Mouse (Mus musculus): ENCODE measurements around the gene Pfn2. TPM values are rescaled to one million over a fixed set of nuclear protein-coding genes. Genes with fewer than 3 reads are reported as not detected.
"Not testable (repeated sequence)": the region's sequence is repeated elsewhere in the genome, so short reads cannot be mapped to it uniquely, and the experiment has no call there.

Pfn2 gene
- total and polyA plus RNA-seq, 3 experiments = not detected

DNA sequence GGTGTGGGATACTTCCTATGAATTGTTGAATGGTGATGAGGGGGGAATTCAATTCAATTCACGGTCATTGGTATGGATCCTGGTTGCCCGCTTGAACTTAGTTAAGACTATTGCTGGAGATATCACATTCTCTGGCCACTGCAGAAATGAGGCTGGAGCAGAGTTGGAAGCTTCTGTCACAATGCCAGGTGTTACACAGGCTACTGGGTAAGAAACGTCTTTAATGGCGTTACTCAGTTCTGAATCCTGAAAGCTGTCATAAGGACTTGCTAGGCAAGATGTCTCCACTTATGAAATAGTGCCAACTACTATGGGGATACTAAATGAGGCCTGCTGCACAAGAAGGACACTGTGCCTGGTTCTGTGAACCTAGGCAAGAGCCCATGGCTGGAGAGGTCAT is 11.0 kb downstream of the Pfn2 start:
- no peaks in the 10 kb centered on the region for H3K9me3 ChIP-seq (replicated peaks)
- peaks cover 3% of the 10 kb centered on the region for H3K36me3 ChIP-seq (replicated peaks)
- DNase-seq (ENCODE audit: low spot score) = no peak
- H3K4me1 ChIP-seq (ENCODE audit: insufficient read depth, low read depth, low read length) = no peaks in the 10 kb centered on the region
- ATAC-seq (ENCODE audit: extremely low read depth, insufficient number of reproducible peaks, low FRiP score, poor library complexity, severe bottlenecking) = no peak
- H3K4me3 ChIP-seq (ENCODE audit: low read depth, low read length) = no peak overlapping the region
- TF ChIP-seq TAL1 (conservative IDR thresholded peaks at IDR 0.05; ENCODE audit: low read depth, low read length) = no peak
- TF ChIP-seq GATA2 (IDR thresholded peaks at IDR 0.05; ENCODE audit: borderline replicate concordance, low read depth, low read length) = no peak
- no peak for TF ChIP-seq GATA1 (IDR thresholded peaks at IDR 0.05; ENCODE audit: borderline replicate concordance, low read length)
- TF ChIP-seq CTCF (IDR thresholded peaks at IDR 0.05; ENCODE audit: low read depth, low read length) = no peak
- TF ChIP-seq POLR2AphosphoS5 (IDR thresholded peaks at IDR 0.05; ENCODE audit: insufficient replicate concordance, low read depth, low read length) = no peak
- no peaks in the 10 kb centered on the region for H3K27me3 ChIP-seq (ENCODE audit: insufficient read depth, low read length)

- TF ChIP-seq GATA1 (IDR thresholded peaks at IDR 0.05; ENCODE audit: borderline replicate concordance, low read length) = no peak
- no peak for TF ChIP-seq POLR2AphosphoS5 (IDR thresholded peaks at IDR 0.05; ENCODE audit: insufficient replicate concordance, low read depth, low read length)
- no peak for TF ChIP-seq CTCF (IDR thresholded peaks at IDR 0.05; ENCODE audit: low read depth, low read length)
- peaks cover 3% of the 10 kb centered on the region for H3K36me3 ChIP-seq (replicated peaks)
- H3K27me3 ChIP-seq (ENCODE audit: insufficient read depth, low read length) = no peaks in the 10 kb centered on the region
- ATAC-seq (ENCODE audit: extremely low read depth, insufficient number of reproducible peaks, low FRiP score, poor library complexity, severe bottlenecking) (no peak), DNase-seq (ENCODE audit: low spot score) (no peak)
- no peak overlapping the region for H3K4me3 ChIP-seq (ENCODE audit: low read depth, low read length)
- H3K9me3 ChIP-seq (replicated peaks) = no peaks in the 10 kb centered on the region
- H3K4me1 ChIP-seq (ENCODE audit: insufficient read depth, low read depth, low read length) = no peaks in the 10 kb centered on the region
These were observed 14.3 kb downstream of the Pfn2 start for GRCm38 (mm10) chr3:57833585-57833984.

DNA sequence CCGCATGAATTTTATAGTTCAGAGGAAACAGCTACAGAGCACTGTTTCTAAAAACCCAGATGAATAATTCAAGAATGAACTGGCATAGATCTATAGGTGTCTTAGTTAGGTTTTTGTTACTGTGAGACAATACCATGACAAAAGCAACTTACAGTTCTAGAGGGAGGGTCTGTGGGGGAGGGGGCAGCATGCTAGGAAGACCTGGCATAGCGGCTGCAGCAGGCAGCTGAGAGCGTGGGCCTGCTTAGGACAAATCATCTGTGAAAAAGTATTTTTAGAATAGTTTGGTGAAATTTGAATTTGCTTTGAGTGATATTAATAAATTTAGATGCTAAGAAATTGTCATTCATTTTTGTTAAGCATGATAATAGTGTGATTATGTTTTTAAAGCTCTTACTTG is 22.0 kb downstream of the Pfn2 start:
- Histone ChIP-seq H3K27me3 (ENCODE audit: insufficient read depth, low read length) (no peaks in the 10 kb centered on the region), H3K4me3 (ENCODE audit: low read depth, low read length) (no peak overlapping the region), H3K4me1 (ENCODE audit: insufficient read depth, low read depth, low read length) (no peaks in the 10 kb centered on the region), H3K36me3 (replicated peaks) (peaks cover 2% of the 10 kb centered on the region), H3K9me3 (replicated peaks) (no peaks in the 10 kb centered on the region)
- ATAC-seq (ENCODE audit: extremely low read depth, insufficient number of reproducible peaks, low FRiP score, poor library complexity, severe bottlenecking) (no peak), DNase-seq (ENCODE audit: low spot score) (no peak)
- TF ChIP-seq GATA2 (IDR thresholded peaks at IDR 0.05; ENCODE audit: borderline replicate concordance, low read depth, low read length) (no peak), CTCF (IDR thresholded peaks at IDR 0.05; ENCODE audit: low read depth, low read length) (no peak), GATA1 (IDR thresholded peaks at IDR 0.05; ENCODE audit: borderline replicate concordance, low read length) (no peak), POLR2AphosphoS5 (IDR thresholded peaks at IDR 0.05; ENCODE audit: insufficient replicate concordance, low read depth, low read length) (no peak), TAL1 (conservative IDR thresholded peaks at IDR 0.05; ENCODE audit: low read depth, low read length) (no peak)

GRCm38 (mm10) chr3:57815447-57815846 is 32.4 kb downstream of the Pfn2 start:
- Histone ChIP-seq H3K36me3 (replicated peaks) (no peaks in the 10 kb centered on the region), H3K4me3 (ENCODE audit: low read depth, low read length) (no peak overlapping the region), H3K4me1 (ENCODE audit: insufficient read depth, low read depth, low read length) (no peaks in the 10 kb centered on the region), H3K9me3 (replicated peaks) (no peaks in the 10 kb centered on the region), H3K27me3 (ENCODE audit: insufficient read depth, low read length) (no peaks in the 10 kb centered on the region)
- DNase-seq (ENCODE audit: low spot score) (no peak), ATAC-seq (ENCODE audit: extremely low read depth, insufficient number of reproducible peaks, low FRiP score, poor library complexity, severe bottlenecking) (no peak)
- TF ChIP-seq GATA1 (IDR thresholded peaks at IDR 0.05; ENCODE audit: borderline replicate concordance, low read length) (no peak), POLR2AphosphoS5 (IDR thresholded peaks at IDR 0.05; ENCODE audit: insufficient replicate concordance, low read depth, low read length) (no peak), CTCF (IDR thresholded peaks at IDR 0.05; ENCODE audit: low read depth, low read length) (no peak), GATA2 (IDR thresholded peaks at IDR 0.05; ENCODE audit: borderline replicate concordance, low read depth, low read length) (no peak), TAL1 (conservative IDR thresholded peaks at IDR 0.05; ENCODE audit: low read depth, low read length) (no peak)

- not testable (repeated sequence) for H3K4me1 ChIP-seq (ENCODE audit: insufficient read depth, low read depth, low read length); H3K27me3 ChIP-seq (ENCODE audit: insufficient read depth, low read length); H3K9me3 ChIP-seq (replicated peaks); H3K4me3 ChIP-seq (ENCODE audit: low read depth, low read length); ATAC-seq (ENCODE audit: extremely low read depth, insufficient number of reproducible peaks, low FRiP score, poor library complexity, severe bottlenecking); H3K36me3 ChIP-seq (replicated peaks); DNase-seq (ENCODE audit: low spot score)
These were observed 52.8 kb downstream of the Pfn2 start for GRCm38 (mm10) chr3:57795071-57795470.

Other genes starting within 250 kb of the Pfn2 start
- 15.4 and 20.2 TPM in 2 replicates for gene Commd2, start 196.4 kb downstream of the Pfn2 start, total RNA-seq (2014; fragmentation: Nextera tagmentation)
- 28.3 and 35.6 TPM in 2 replicates for gene Commd2, start 196.4 kb downstream of the Pfn2 start, total RNA-seq (2017)
- 30.9 and 33.0 TPM in 2 replicates for gene Commd2, start 196.4 kb downstream of the Pfn2 start, polyA plus RNA-seq (2012)
- gene Ankub1, start 155.3 kb downstream of the Pfn2 start, total RNA-seq (2014; fragmentation: Nextera tagmentation) = not detected in 2 replicates
- gene Ankub1, start 155.3 kb downstream of the Pfn2 start, total RNA-seq (2017) = 0.05 and 0.06 TPM in 2 replicates
- not detected in 2 replicates for gene Ankub1, start 155.3 kb downstream of the Pfn2 start, polyA plus RNA-seq (2012)
- gene Rnf13, start 112.0 kb downstream of the Pfn2 start, total RNA-seq (2014; fragmentation: Nextera tagmentation) = 23.7 and 30.1 TPM in 2 replicates
- gene Rnf13, start 112.0 kb downstream of the Pfn2 start, total RNA-seq (2017) = 16.8 and 19.6 TPM in 2 replicates
- gene Rnf13, start 112.0 kb downstream of the Pfn2 start, polyA plus RNA-seq (2012) = 0.09 and 0.21 TPM in 2 replicates